Mouse (Mus musculus) liver, embryonic 12.5 days (tissue): ENCODE measurements around the gene Gadd45g. TPM values are rescaled to one million over a fixed set of nuclear protein-coding genes. Genes with fewer than 3 reads are reported as not detected.

Experiments
- ATAC-seq: fragments of 200-750 bp; cut with Nextera tagmentation; 2 replicates; pipeline ENCODE4 v1.8.0; 2017; ENCODE audit warnings: moderate number of reproducible peaks, mild to moderate bottlenecking, moderate library complexity
- H3K27ac ChIP-seq: fragments of 300-500 bp; sonication (generic); 2 replicates; pipeline ENCODE4 v1.5.1; 2016; ENCODE audit warnings: mild to moderate bottlenecking
- H3K27me3 ChIP-seq: fragments of 300-500 bp; sonication (generic); replicated peaks from 2 replicates; pipeline ENCODE4 v1.6.1; 2016; ENCODE audit warnings: mild to moderate bottlenecking, moderate library complexity
- H3K36me3 ChIP-seq: fragments of 300-500 bp; sonication (generic); 2 replicates; pipeline ENCODE4 v1.6.1; 2016; ENCODE audit warnings: mild to moderate bottlenecking, moderate library complexity
- H3K4me1 ChIP-seq: fragments of 300-500 bp; sonication (generic); 2 replicates; pipeline ENCODE4 v1.6.1; 2016
- H3K4me2 ChIP-seq: fragments of 300-500 bp; sonication (generic); 2 replicates; pipeline ENCODE4 v1.6.1; 2016; ENCODE audit warnings: mild to moderate bottlenecking, moderate library complexity
- H3K4me3 ChIP-seq: fragments of 300-500 bp; sonication (generic); 2 replicates; pipeline ENCODE4 v1.5.1; 2016; ENCODE audit warnings: mild to moderate bottlenecking, moderate library complexity
- H3K9ac ChIP-seq: fragments of 300-500 bp; sonication (generic); 2 replicates; pipeline ENCODE4 v1.6.1; 2016; ENCODE audit warnings: mild to moderate bottlenecking, moderate library complexity
- H3K9me3 ChIP-seq: fragments of 300-500 bp; sonication (generic); replicated peaks from 2 replicates; pipeline ENCODE4 v1.6.1; 2016; ENCODE audit warnings: mild to moderate bottlenecking, moderate library complexity
- WGBS: fragments of 180-500 bp; shearing (Covaris S2); methylation state at CpG from one replicate; pipeline ENCODE4 v1.1.7; 2016; ENCODE audit not compliant: insufficient replicate concordance; 5-methylcytosine and 5-hydroxymethylcytosine counted together
- polyA plus RNA-seq: library from polyadenylated mRNA; unstranded; fragments of >200 nt; fragmentation: Nextera tagmentation; extraction: Ambion mirVana; gene quantifications from 2 replicates; pipeline ENCODE4 v1.2.1, GENCODE M21; 2016

Gadd45g gene
- polyA plus RNA-seq, 1 experiment from 2014 or later, result 23.3 TPM

- Histone ChIP-seq H3K9me3 (no peaks in the 10 kb centered on the region), H3K4me3 (no peak overlapping the region), H3K27ac (no peak overlapping the region), H3K4me2 (no peak overlapping the region), H3K36me3 (no peaks in the 10 kb centered on the region), H3K27me3 (peaks cover 19% of the 10 kb centered on the region), H3K4me1 (peaks cover 29% of the 10 kb centered on the region), H3K9ac (no peak overlapping the region)
- no peak for ATAC-seq
- WGBS, result 63% methylated on average over 3 of the region's 3 CpGs
Observed at GRCm38 (mm10) chr13:51879571-51879970, 33.1 kb downstream of the Gadd45g start.

- no peak overlapping the region for H3K4me3 ChIP-seq
- peaks cover 31% of the 10 kb centered on the region for H3K4me1 ChIP-seq
- no peak overlapping the region for H3K27ac ChIP-seq
- no peaks in the 10 kb centered on the region for H3K9me3 ChIP-seq
- H3K27me3 ChIP-seq, result peaks cover 18% of the 10 kb centered on the region; the same call in 1 of the 2 replicates
- H3K36me3 ChIP-seq, result no peaks in the 10 kb centered on the region
- no peak for ATAC-seq
- WGBS, result 42% methylated on average over 4 of the region's 4 CpGs
- no peak overlapping the region for H3K9ac ChIP-seq
- H3K4me2 ChIP-seq, result no peak overlapping the region
Observed at GRCm38 (mm10) chr13:51880019-51880418, 33.5 kb downstream of the Gadd45g start.

- ATAC-seq, result peak; percentile 50; the same call in 1 of the 2 replicates
- no peaks in the 10 kb centered on the region for H3K36me3 ChIP-seq
- peaks cover 40% of the 10 kb centered on the region for H3K4me1 ChIP-seq
- no peak overlapping the region; the same call in 1 of the 2 replicates for H3K9ac ChIP-seq
- H3K27ac ChIP-seq, result no peak overlapping the region
- H3K9me3 ChIP-seq, result no peaks in the 10 kb centered on the region
- 12% methylated on average over 11 of the region's 11 CpGs for WGBS
- H3K4me3 ChIP-seq, result no peak overlapping the region
- H3K4me2 ChIP-seq, result peak overlapping the region; percentile 8; the same call in 1 of the 2 replicates
- peaks cover 14% of the 10 kb centered on the region; the same call in 1 of the 2 replicates for H3K27me3 ChIP-seq
Observed at GRCm38 (mm10) chr13:51881271-51882128, 35.0 kb downstream of the Gadd45g start.

GRCm38 (mm10) chr13:51882218-51882617 lies 35.7 kb downstream of the Gadd45g start:
- Histone ChIP-seq H3K36me3 (no peaks in the 10 kb centered on the region), H3K4me3 (no peak overlapping the region), H3K9me3 (no peaks in the 10 kb centered on the region), H3K4me2 (no peak overlapping the region), H3K9ac (no peak overlapping the region), H3K27ac (no peak overlapping the region), H3K4me1 (peaks cover 40% of the 10 kb centered on the region), H3K27me3 (peaks cover 14% of the 10 kb centered on the region; the same call in 1 of the 2 replicates)
- no peak for ATAC-seq
- 50% methylated on average over 3 of the region's 3 CpGs for WGBS

GRCm38 (mm10) chr13:51884250-51884649 lies 37.8 kb downstream of the Gadd45g start:
- no peak overlapping the region for H3K4me3 ChIP-seq
- ATAC-seq, result no peak
- peaks cover 40% of the 10 kb centered on the region for H3K4me1 ChIP-seq
- H3K4me2 ChIP-seq, result no peak overlapping the region
- no peaks in the 10 kb centered on the region for H3K36me3 ChIP-seq
- peaks cover 17% of the 10 kb centered on the region; the same call in 1 of the 2 replicates for H3K27me3 ChIP-seq
- H3K9ac ChIP-seq, result no peak overlapping the region
- H3K9me3 ChIP-seq, result no peaks in the 10 kb centered on the region
- WGBS, result 47% methylated on average over 5 of the region's 5 CpGs
- no peak overlapping the region for H3K27ac ChIP-seq

GRCm38 (mm10) chr13:51885594-51885993 lies 39.1 kb downstream of the Gadd45g start:
- no peak overlapping the region for H3K27ac ChIP-seq
- H3K4me2 ChIP-seq, result no peak overlapping the region

GRCm38 (mm10) chr13:51886085-51886484 lies 39.6 kb downstream of the Gadd45g start:
- H3K4me2 ChIP-seq, result no peak overlapping the region
- H3K9ac ChIP-seq, result no peak overlapping the region
- no peak for ATAC-seq
- H3K9me3 ChIP-seq, result no peaks in the 10 kb centered on the region
- 48% methylated on average over 6 of the region's 6 CpGs for WGBS
- H3K36me3 ChIP-seq, result no peaks in the 10 kb centered on the region
- H3K27ac ChIP-seq, result no peak overlapping the region
- H3K27me3 ChIP-seq, result peaks cover 12% of the 10 kb centered on the region; the same call in 1 of the 2 replicates
- no peak overlapping the region for H3K4me3 ChIP-seq
- peaks cover 36% of the 10 kb centered on the region for H3K4me1 ChIP-seq

More at GRCm38 (mm10) chr13:51885594-51885993, 39.1 kb downstream of the Gadd45g start:
- no peak for ATAC-seq
- Histone ChIP-seq H3K36me3 (no peaks in the 10 kb centered on the region), H3K27me3 (peaks cover 12% of the 10 kb centered on the region; the same call in 1 of the 2 replicates), H3K9ac (no peak overlapping the region), H3K9me3 (no peaks in the 10 kb centered on the region), H3K4me1 (peaks cover 40% of the 10 kb centered on the region), H3K4me3 (no peak overlapping the region)
- WGBS, result 70% methylated on average over 10 of the region's 10 CpGs

GRCm38 (mm10) chr13:51886723-51887122 lies 40.2 kb downstream of the Gadd45g start:
- ATAC-seq, result no peak
- peaks cover 35% of the 10 kb centered on the region for H3K4me1 ChIP-seq
- H3K36me3 ChIP-seq, result no peaks in the 10 kb centered on the region
- WGBS, result 68% methylated on average over 10 of the region's 10 CpGs
- peaks cover 8% of the 10 kb centered on the region; the same call in 1 of the 2 replicates for H3K27me3 ChIP-seq
- H3K9ac ChIP-seq, result no peak overlapping the region
- H3K9me3 ChIP-seq, result no peaks in the 10 kb centered on the region
- H3K4me2 ChIP-seq, result no peak overlapping the region
- H3K27ac ChIP-seq, result no peak overlapping the region
- no peak overlapping the region for H3K4me3 ChIP-seq

- peaks cover 36% of the 10 kb centered on the region for H3K4me1 ChIP-seq
- H3K27me3 ChIP-seq, result 0 out of 2 replicates have a peak, but pooled peaks cover 3% of the 10 kb centered on the region
- H3K27ac ChIP-seq, result no peak overlapping the region
- no peaks in the 10 kb centered on the region for H3K9me3 ChIP-seq
- WGBS, result 35% methylated on average over 2 of the region's 2 CpGs
- H3K4me2 ChIP-seq, result no peak overlapping the region
- no peaks in the 10 kb centered on the region for H3K36me3 ChIP-seq
- H3K4me3 ChIP-seq, result no peak overlapping the region
- ATAC-seq, result no peak
- no peak overlapping the region for H3K9ac ChIP-seq
Observed at GRCm38 (mm10) chr13:51888426-51888825, 41.9 kb downstream of the Gadd45g start.

- H3K9ac ChIP-seq, result no peak overlapping the region
- peak; percentile 55 for ATAC-seq
- no peak overlapping the region for H3K4me3 ChIP-seq
- H3K9me3 ChIP-seq, result no peaks in the 10 kb centered on the region
- no peaks in the 10 kb centered on the region for H3K36me3 ChIP-seq
- H3K4me1 ChIP-seq, result peaks cover 13% of the 10 kb centered on the region
- 0 out of 2 replicates have a peak, but pooled peaks cover 3% of the 10 kb centered on the region for H3K27me3 ChIP-seq
- H3K27ac ChIP-seq, result 0 out of 2 replicates have a peak overlapping the region, but pooled peaks have one; percentile 4
- WGBS, result 46% methylated on average over 6 of the region's 6 CpGs
- no peak overlapping the region for H3K4me2 ChIP-seq
Observed at GRCm38 (mm10) chr13:51891825-51892532, 45.5 kb downstream of the Gadd45g start.

GRCm38 (mm10) chr13:51897579-51897978 lies 51.1 kb downstream of the Gadd45g start:
- Histone ChIP-seq H3K9ac (no peak overlapping the region), H3K36me3 (no peaks in the 10 kb centered on the region), H3K4me1 (peaks cover 15% of the 10 kb centered on the region), H3K4me2 (no peak overlapping the region), H3K9me3 (no peaks in the 10 kb centered on the region), H3K4me3 (no peak overlapping the region), H3K27ac (no peak overlapping the region), H3K27me3 (peaks cover 5% of the 10 kb centered on the region; the same call in 1 of the 2 replicates)
- 69% methylated on average over 3 of the region's 3 CpGs for WGBS
- peak; percentile 65 for ATAC-seq
